ENCODE assay signal across 8 mouse cellular contexts in the genomic region with DNA sequence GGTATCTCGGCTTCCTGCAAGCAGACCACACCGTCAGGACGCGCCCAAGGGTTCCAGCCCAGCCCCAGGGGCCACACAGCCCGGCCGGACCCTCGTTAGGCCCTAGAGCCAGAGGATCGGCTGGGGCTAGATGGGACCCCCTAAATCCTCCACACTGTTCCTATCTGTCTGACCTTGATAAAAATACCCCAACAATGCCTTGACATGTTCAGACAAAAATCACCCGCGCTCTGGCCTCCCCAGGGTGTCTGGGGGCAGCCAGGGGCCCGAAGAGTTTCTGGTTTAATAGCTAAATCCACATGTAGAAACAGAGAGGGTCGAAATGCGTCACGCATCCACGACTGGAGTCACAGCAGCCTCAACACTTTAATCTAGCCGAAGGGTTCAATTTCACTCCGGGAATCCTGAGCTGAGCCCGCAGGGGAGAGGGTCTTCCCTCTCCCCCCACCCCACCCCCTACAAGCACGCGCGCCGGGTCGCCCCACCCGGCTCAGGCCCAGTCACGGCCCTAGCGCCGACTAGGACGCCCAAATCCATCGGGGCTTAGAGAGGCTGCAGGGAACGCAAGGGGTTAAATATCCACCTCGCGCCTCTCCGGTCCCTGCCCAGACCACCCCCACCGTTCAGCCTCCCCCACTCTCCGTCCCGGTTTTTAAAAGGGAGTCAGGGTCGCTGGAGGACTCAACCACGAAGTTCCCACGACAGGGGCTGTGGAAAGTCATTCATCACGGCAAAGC. TPM values are rescaled to one million over a fixed set of nuclear protein-coding genes. Genes with fewer than 3 reads are reported as not detected.
A peak's percentile ranks its signal among the peaks of the same experiment; 100 is the strongest.
DNase-seq lines count a peak whose midpoint lies in the region; ATAC-seq and TF ChIP-seq lines count a peak whose summit lies in the region.

No protein-coding gene starts in this region.

- 1% methylated on average over 40 of the region's 40 CpGs for WGBS in forebrain, embryonic 15.5 days
- WGBS in limb, embryonic 14.5 days: 2% methylated on average over 40 of the region's 40 CpGs

- peak; percentile 26 for DNase-seq in cerebellum, adult 11-12 months
- no peak for DNase-seq in cerebellum, adult 8-10 months
- DNase-seq in CH12.LX (ENCODE audit: extremely low read depth): no peak
- peak; percentile 31 for DNase-seq in limb, embryonic 14.5 days (ENCODE audit: low spot score)
- DNase-seq in retina, embryonic 14.5 days (ENCODE audit: low spot score): peak; percentile 32
- DNase-seq in left cerebral cortex, postnatal 4 days: no peak
- DNase-seq in cerebellum, postnatal 14 days: no peak

- TF ChIP-seq CTCF in CH12.LX (conservative IDR thresholded peaks at IDR 0.05 in 1 of 2, IDR thresholded peaks at IDR 0.05 in 1 of 2; ENCODE audit: low read depth in 2 of 2, low read length in 2 of 2): no peak

- peak overlapping the region; percentile 48 for H3K4me2 ChIP-seq in CH12.LX (ENCODE audit: insufficient read depth, low read depth, poor library complexity, severe bottlenecking)
- H3K4me2 ChIP-seq in forebrain, embryonic 15.5 days (replicated peaks): peak overlapping the region; percentile 89
- peak overlapping the region; percentile 93 for H3K4me2 ChIP-seq in limb, embryonic 14.5 days (replicated peaks; ENCODE audit: low read depth, low read length, severe bottlenecking)

- H3K9me3 ChIP-seq in CH12.LX (replicated peaks; ENCODE audit: low read length): peaks cover 8% of the 10 kb centered on the region
- no peaks in the 10 kb centered on the region for H3K9me3 ChIP-seq in forebrain, embryonic 15.5 days
- H3K9me3 ChIP-seq in limb, embryonic 14.5 days (ENCODE audit: control insufficient read depth, low read length): no peaks in the 10 kb centered on the region

- H3K4me3 ChIP-seq in CH12.LX (replicated peaks in 1 of 3; ENCODE audit: low read depth in 2 of 3, low read length in 2 of 3, poor library complexity in 1 of 3): peak overlapping the region; percentile 71 to 88 (median 83)
- H3K4me3 ChIP-seq in forebrain, embryonic 15.5 days: peak overlapping the region; percentile 84
- H3K4me3 ChIP-seq in limb, embryonic 14.5 days (replicated peaks; ENCODE audit: low read length): peak overlapping the region; percentile 73

- H3K79me2 ChIP-seq in CH12.LX (replicated peaks; ENCODE audit: control insufficient read depth, extremely low read depth, insufficient read depth, poor library complexity, severe bottlenecking): peaks cover 11% of the 10 kb centered on the region

- intact Hi-C loops in left cerebral cortex, postnatal 4 days (cut with DNase I): loop anchor here (5.0 to 10.0 kb wide), 3 partner anchors 136 to 181 kb away; no protein-coding TSS in a partner anchor

- no peak overlapping the region for H3K27ac ChIP-seq in CH12.LX (ENCODE audit: insufficient read depth, low read depth)
- no peak overlapping the region for H3K27ac ChIP-seq in forebrain, embryonic 15.5 days (replicated peaks)
- H3K27ac ChIP-seq in limb, embryonic 14.5 days (replicated peaks; ENCODE audit: low read depth, low read length): no peak overlapping the region

- H3K27me3 ChIP-seq in CH12.LX (replicated peaks): no peaks in the 10 kb centered on the region
- H3K27me3 ChIP-seq in forebrain, embryonic 15.5 days: peaks cover 48% of the 10 kb centered on the region
- peaks cover 59% of the 10 kb centered on the region for H3K27me3 ChIP-seq in limb, embryonic 14.5 days (ENCODE audit: control insufficient read depth, insufficient read depth, low read length)

- no peak for TF ChIP-seq EP300 in CH12.LX (IDR thresholded peaks at IDR 0.05; ENCODE audit: low read length)

- H3K9ac ChIP-seq in CH12.LX (ENCODE audit: insufficient read depth, low read depth): peak overlapping the region; percentile 91; the same call in 1 of the 2 replicates
- H3K9ac ChIP-seq in forebrain, embryonic 15.5 days (replicated peaks): peak overlapping the region; percentile 77
- H3K9ac ChIP-seq in limb, embryonic 14.5 days (ENCODE audit: low read depth, low read length, severe bottlenecking): peak overlapping the region; percentile 71

- H3K4me1 ChIP-seq in CH12.LX (ENCODE audit: control insufficient read depth in 1 of 2, insufficient read depth in 2 of 2): peaks cover 6 to 57% of the 10 kb centered on the region in 2 experiments
- peaks cover 59% of the 10 kb centered on the region for H3K4me1 ChIP-seq in forebrain, embryonic 15.5 days
- H3K4me1 ChIP-seq in limb, embryonic 14.5 days (ENCODE audit: control insufficient read depth, insufficient read depth, low read length): peaks cover 51% of the 10 kb centered on the region

- dilution Hi-C loops in CH12.LX (cut with MboI; ENCODE audit: extremely low pct_ligation_motif_present, extremely low pct_unique_long_range_greater_than_20kb, low sequenced_read_pairs): no loop called here

- TF ChIP-seq POLR2A in CH12.LX (IDR thresholded peaks at IDR 0.05; ENCODE audit: low read depth, low read length): no peak
- TF ChIP-seq POLR2A in limb, embryonic 14.5 days (IDR thresholded peaks at IDR 0.05; ENCODE audit: borderline replicate concordance, extremely low read depth, insufficient read depth, insufficient read length): no peak

- peaks cover 6 to 51% of the 10 kb centered on the region in 2 experiments for H3K36me3 ChIP-seq in CH12.LX (replicated peaks in 1 of 2; ENCODE audit: control insufficient read depth in 1 of 2, insufficient read depth in 1 of 2, low read length in 1 of 2)
- no peaks in the 10 kb centered on the region for H3K36me3 ChIP-seq in forebrain, embryonic 15.5 days
- no peaks in the 10 kb centered on the region; the same call in 1 of the 2 replicates for H3K36me3 ChIP-seq in limb, embryonic 14.5 days (ENCODE audit: control insufficient read depth, insufficient read depth, low read length)

- ATAC-seq in forebrain, embryonic 15.5 days (replicated peaks): no peak
- ATAC-seq in limb, embryonic 14.5 days (ENCODE audit: low FRiP score, low read depth): no peak

- TF ChIP-seq RAD21 in CH12.LX (IDR thresholded peaks at IDR 0.05; ENCODE audit: low read depth, low read length): no peak

- in situ Hi-C loops in CH12.LX (cut with MboI; ENCODE audit: low pct_ligation_motif_present, low pct_unique_long_range_greater_than_20kb, low sequenced_read_pairs): no loop called here

TF ChIP-seq in CH12.LX, 34 proteins besides CTCF, POLR2A, EP300 and RAD21:
- TF ChIP-seq SIN3A (IDR thresholded peaks at IDR 0.05; ENCODE audit: low read length): 0 out of 2 replicates have a peak, but pooled peaks have one; percentile 11
- no peak for TF ChIP-seq CHD2 (IDR thresholded peaks at IDR 0.05; ENCODE audit: low read length)

RNA-seq across cellular contexts. Expression of a gene that starts 3.6 kb away (rescaled TPM):
- total RNA-seq in CH12.LX (2012; rRNA removed) (20.3 and 26.5 TPM in 2 replicates), CH12.LX (2014; rRNA removed) (24.4 and 30.7 TPM in 2 replicates)
- polyA plus RNA-seq in CH12.LX (2012; ENCODE audit: insufficient read length, low read depth): 22.2 and 27.5 TPM in 2 replicates
- polyA plus RNA-seq in forebrain, embryonic 15.5 days (2015; fragmentation: Nextera tagmentation; extraction: Ambion mirVana): 13.9 and 17.5 TPM in 2 replicates
- 27.8 and 34.0 TPM in 2 replicates for polyA plus RNA-seq in limb, embryonic 14.5 days (2012; rRNA removed)
- 73.4 and 83.4 TPM in 2 replicates for polyA plus RNA-seq in limb, embryonic 14.5 days (2014; fragmentation: Nextera tagmentation; extraction: Ambion mirVana)
- 10 to 100 TPM; 50.3 to 52.3 TPM for total RNA-seq in left cerebral cortex, postnatal 4 days (2021)

Comparison
In these comparisons a context has a peak if more than half of its experiments do, and no peak if none do; other contexts are left out.
1. DNase-seq: peak in cerebellum, adult 11-12 months (single experiment), limb, embryonic 14.5 days (single experiment) and retina, embryonic 14.5 days (single experiment); none in cerebellum, adult 8-10 months (single experiment), CH12.LX (single experiment), left cerebral cortex, postnatal 4 days (single experiment) and cerebellum, postnatal 14 days (0 of 2).
2. Peak in every context shown above with its lines, with median percentiles within 50 percentile points of each other: H3K4me2 ChIP-seq, H3K4me3 ChIP-seq and H3K9ac ChIP-seq.